Mouse (Mus musculus) heart, postnatal 10 days (tissue): ENCODE measurements around the gene Glcci1. TPM values are rescaled to one million over a fixed set of nuclear protein-coding genes. Genes with fewer than 3 reads are reported as not detected.

ENCODE experiments used
- DNase-seq, 2 experiments: peaks; one replicate each; pipeline ENCODE4 v3.0.0; 2021
- intact Hi-C: fragments of 180-260 bp; cut with DNase I; formaldehyde crosslinking; loops from one replicate; pipeline ENCODE4 v1.15.1; 2025
- total RNA-seq, 2 experiments: library from RNA; stranded (reverse); gene quantifications; 2 replicates each; pipeline ENCODE4 v1.2.3; 2021

Gene Glcci1
- total RNA-seq, 2 experiments from 2014 or later: 12.5 to 17.6 TPM

DNA sequence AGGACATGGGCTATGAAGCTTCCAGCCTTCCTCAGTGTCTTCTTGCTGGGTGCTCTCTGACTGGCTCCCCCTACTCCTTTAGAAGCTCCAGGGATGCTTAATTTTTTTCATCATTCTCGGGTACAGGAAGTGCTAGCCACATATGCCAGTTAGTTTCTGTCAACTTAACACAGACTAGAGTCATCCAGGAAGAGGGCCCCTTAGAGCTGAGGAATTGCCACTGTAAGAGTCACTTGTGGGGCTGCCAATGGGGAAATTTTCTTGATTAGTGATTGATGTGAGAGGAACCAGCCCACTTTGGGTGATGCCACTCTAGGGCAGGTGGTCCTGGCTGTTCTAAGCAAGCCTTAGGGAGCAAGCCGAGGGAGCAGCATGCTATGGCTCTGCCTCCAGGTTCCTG is 130.1 kb downstream of the Glcci1 start:
- intact Hi-C loops: no loop called here
- no peak for DNase-seq

GRCm38 (mm10) chr6:8640863-8641262 is 131.5 kb downstream of the Glcci1 start:
- DNase-seq: no peak
- intact Hi-C loops: no loop called here

DNA sequence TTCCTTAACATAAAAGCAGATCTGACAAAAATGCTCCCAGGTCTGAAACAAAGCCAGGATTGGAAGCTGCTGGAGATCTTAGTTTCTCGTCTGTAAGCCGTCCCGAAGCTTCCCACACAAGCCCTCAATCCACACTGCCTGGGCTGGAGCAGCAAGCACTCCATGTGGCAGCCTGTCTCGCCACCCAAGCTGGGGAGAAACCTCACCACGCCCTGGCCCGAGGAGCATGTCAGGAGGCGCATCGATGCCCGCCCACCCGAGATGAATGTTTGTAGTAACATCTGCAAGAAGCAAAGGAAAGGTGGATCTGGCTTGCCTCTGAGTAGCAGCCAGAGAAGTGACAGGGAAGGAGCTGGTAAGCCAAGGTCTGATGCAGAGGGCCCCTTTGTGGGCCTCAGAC is 135.3 kb downstream of the Glcci1 start:
- intact Hi-C loops: no loop called here
- DNase-seq: no peak

DNA sequence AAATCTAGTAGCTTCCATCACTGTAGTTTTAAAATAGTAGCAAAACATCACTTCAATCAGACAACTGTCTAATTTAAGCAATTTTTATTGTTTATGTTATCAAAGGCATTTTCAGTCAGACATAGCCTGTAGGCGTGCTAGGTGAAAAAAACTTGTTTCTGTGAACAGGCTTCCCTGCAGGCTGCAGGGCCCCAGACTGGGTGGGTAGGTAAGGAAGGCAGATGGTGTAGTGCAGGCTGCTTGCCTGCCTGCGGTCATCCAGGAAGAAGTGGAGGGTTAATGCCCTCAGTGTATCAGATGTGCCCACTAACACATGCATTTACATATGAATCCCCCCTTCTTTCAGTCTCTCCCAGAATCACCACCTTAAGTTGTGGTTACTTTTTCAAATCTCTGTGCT is 136.3 kb downstream of the Glcci1 start:
- intact Hi-C loops: no loop called here
- no peak for DNase-seq
